Mouse (Mus musculus) stomach, embryonic 16.5 days (tissue): ENCODE results near the gene Spty2d1. TPM values are rescaled to one million over a fixed set of nuclear protein-coding genes. Genes with fewer than 3 reads are reported as not detected.
"Not testable (repeated sequence)": the region's sequence is repeated elsewhere in the genome, so short reads cannot be mapped to it uniquely, and the experiment has no call there.

Source experiments
- ATAC-seq: fragments of 200-750 bp; cut with Nextera tagmentation; 2 replicates; pipeline ENCODE4 v1.8.0; 2017; ENCODE audit warnings: moderate number of reproducible peaks, moderate TSS enrichment; ENCODE audit not compliant: insufficient read depth, low FRiP score
- H3K27ac ChIP-seq: fragments of 300-500 bp; sonication (generic); 2 replicates; pipeline ENCODE4 v1.5.1; 2014; ENCODE audit warnings: low read length
- H3K27me3 ChIP-seq: fragments of 300-500 bp; sonication (generic); 2 replicates; pipeline ENCODE4 v1.6.1; 2014; ENCODE audit warnings: low read length, control low read depth, mixed read lengths; ENCODE audit not compliant: control insufficient read depth, insufficient read depth
- H3K36me3 ChIP-seq: fragments of 300-500 bp; sonication (generic); 2 replicates; pipeline ENCODE4 v1.6.1; 2014; ENCODE audit warnings: low read length; ENCODE audit not compliant: control insufficient read depth, insufficient read depth
- H3K4me1 ChIP-seq: fragments of 300-500 bp; sonication (generic); 2 replicates; pipeline ENCODE4 v1.6.1; 2014; ENCODE audit warnings: low read length, control low read depth, mixed read lengths; ENCODE audit not compliant: control insufficient read depth, insufficient read depth
- H3K4me2 ChIP-seq: fragments of 300-500 bp; sonication (generic); 2 replicates; pipeline ENCODE4 v1.6.1; 2014; ENCODE audit warnings: low read depth, low read length, mixed read lengths
- H3K4me3 ChIP-seq: fragments of 300-500 bp; sonication (generic); replicated peaks from 2 replicates; pipeline ENCODE4 v1.5.1; 2014; ENCODE audit warnings: mild to moderate bottlenecking, low read length
- H3K9ac ChIP-seq: fragments of 300-500 bp; sonication (generic); 2 replicates; pipeline ENCODE4 v1.6.1; 2014; ENCODE audit warnings: low read length
- H3K9me3 ChIP-seq: fragments of 300-500 bp; sonication (generic); replicated peaks from 2 replicates; pipeline ENCODE4 v1.6.1; 2016; ENCODE audit warnings: low read length, control low read depth; ENCODE audit not compliant: control insufficient read depth
- WGBS: fragments of 180-500 bp; shearing (Covaris S2); extraction: QIAGEN DNeasy Blood & Tissue Kit; methylation state at CpG from one replicate; pipeline ENCODE4 v1.1.7; 2014; 5-methylcytosine and 5-hydroxymethylcytosine counted together
- polyA plus RNA-seq: library from polyadenylated mRNA; unstranded; fragments of >200 nt; fragmentation: Nextera tagmentation; extraction: Ambion mirVana; gene quantifications from 2 replicates; pipeline ENCODE4 v1.2.1, GENCODE M21; 2015

Spty2d1 gene
- polyA plus RNA-seq, 1 experiment from 2014 or later = 25.1 TPM

DNA sequence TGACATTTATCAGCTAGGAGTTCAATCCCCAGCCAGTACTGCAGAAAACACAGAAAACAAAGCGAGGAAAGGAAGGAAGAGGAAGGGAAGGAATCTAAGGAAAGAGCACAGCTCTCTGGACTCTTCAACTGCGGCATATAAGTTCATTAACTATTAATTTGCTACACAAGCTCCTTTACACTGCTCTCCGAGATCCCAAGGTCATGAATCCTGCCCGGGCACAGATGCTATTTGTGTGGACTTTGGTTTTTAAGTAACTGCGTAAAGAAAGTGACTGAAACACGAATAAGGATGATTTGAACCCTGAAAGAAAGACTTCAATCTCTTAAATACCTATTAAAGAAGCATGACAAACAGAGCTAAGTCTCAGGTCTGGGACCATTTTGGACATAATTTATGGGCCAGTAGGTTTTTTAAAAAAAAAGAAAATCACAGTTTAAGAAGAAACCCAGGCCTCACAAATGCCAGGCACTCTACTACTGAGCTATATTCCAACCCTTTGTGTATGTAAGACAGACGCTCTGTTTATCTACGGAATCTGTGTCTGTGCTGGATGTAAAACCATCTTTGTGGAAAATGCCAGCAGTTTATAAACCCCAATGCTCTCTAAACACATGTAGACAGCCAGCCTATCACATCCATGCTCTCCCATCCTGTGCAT is 8.1 kb downstream of the Spty2d1 start:
- Histone ChIP-seq H3K9me3 (no peaks in the 10 kb centered on the region), H3K27me3 (no peaks in the 10 kb centered on the region), H3K36me3 (peaks cover 21% of the 10 kb centered on the region), H3K9ac (peak overlapping the region; percentile 6; the same call in 1 of the 2 replicates), H3K4me1 (peaks cover 39% of the 10 kb centered on the region), H3K4me2 (0 out of 2 replicates have a peak overlapping the region, but pooled peaks have one; percentile 5), H3K27ac (peak overlapping the region; percentile 62), H3K4me3 (no peak overlapping the region)
- no peak; the same call in 1 of the 2 replicates for ATAC-seq
- WGBS = 53% methylated on average over 8 of the region's 8 CpGs

DNA sequence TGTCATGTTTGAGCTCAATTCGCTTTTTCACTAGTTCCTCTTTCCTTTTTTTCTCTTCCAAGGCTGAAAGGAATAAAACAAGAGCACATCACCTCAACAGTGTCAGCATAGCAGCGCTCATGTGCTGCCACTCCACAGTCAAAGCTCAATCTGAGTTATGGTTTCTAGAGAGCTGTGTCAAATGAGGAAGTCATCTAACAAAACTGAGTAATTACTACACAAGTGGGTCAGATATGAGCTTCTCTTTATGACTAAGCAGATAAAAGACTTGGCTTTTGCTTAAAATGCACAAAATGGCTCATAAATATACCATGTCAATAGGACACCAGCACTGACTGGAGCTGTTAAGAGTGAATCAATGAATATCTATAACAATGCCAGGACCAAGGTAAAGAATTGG is 9.3 kb downstream of the Spty2d1 start:
- no peaks in the 10 kb centered on the region for H3K9me3 ChIP-seq
- no peak overlapping the region for H3K27ac ChIP-seq
- H3K9ac ChIP-seq = no peak overlapping the region
- no peak for ATAC-seq
- peaks cover 25% of the 10 kb centered on the region for H3K36me3 ChIP-seq
- H3K4me1 ChIP-seq = peaks cover 36% of the 10 kb centered on the region
- 92% methylated on average over 2 of the region's 2 CpGs for WGBS
- no peak overlapping the region for H3K4me2 ChIP-seq
- no peaks in the 10 kb centered on the region for H3K27me3 ChIP-seq
- no peak overlapping the region for H3K4me3 ChIP-seq

DNA sequence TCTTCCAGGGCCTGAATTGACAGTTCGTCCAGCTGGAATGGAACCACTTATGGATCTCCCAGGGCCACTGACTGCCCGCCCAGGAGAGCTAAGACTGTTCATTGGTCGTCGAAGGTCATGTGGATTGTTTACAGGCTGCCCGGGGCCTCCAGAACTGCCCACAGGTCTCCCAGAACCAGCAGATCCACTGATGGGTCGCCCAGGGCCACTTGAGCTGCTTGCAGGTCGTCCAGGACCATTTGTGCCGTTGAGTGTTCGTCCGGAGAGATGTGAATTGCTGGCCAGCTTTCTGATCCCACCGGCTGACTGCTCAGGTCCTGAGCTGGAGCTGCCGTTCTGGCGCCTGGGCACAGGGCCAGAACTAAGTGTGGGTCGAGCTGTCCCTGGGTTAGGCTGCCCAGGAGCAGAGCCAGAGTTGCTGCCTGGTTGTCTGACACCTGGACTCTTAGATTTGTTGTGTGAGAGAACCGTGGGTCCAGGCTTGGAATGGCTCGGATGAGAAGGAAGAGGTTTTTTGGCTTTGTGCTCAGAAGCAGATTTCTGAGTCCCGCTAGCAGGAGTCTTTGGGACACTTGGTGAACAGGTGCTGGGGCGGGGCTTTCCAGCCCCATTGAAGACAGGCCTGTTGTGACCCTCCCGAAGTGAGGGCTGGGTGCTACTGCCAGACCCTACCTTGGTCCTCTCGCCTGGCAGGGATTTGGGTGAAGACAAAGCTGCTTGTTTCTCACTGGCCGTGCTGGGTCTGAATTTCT is 10.4 kb downstream of the Spty2d1 start:
- peaks cover 25% of the 10 kb centered on the region for H3K36me3 ChIP-seq
- 81% methylated on average over 21 of the region's 21 CpGs for WGBS
- ATAC-seq = no peak
- H3K27me3 ChIP-seq = no peaks in the 10 kb centered on the region
- H3K9me3 ChIP-seq = no peaks in the 10 kb centered on the region
- no peak overlapping the region for H3K4me2 ChIP-seq
- H3K9ac ChIP-seq = no peak overlapping the region
- no peak overlapping the region for H3K27ac ChIP-seq
- H3K4me3 ChIP-seq = no peak overlapping the region
- H3K4me1 ChIP-seq = peaks cover 27% of the 10 kb centered on the region

DNA sequence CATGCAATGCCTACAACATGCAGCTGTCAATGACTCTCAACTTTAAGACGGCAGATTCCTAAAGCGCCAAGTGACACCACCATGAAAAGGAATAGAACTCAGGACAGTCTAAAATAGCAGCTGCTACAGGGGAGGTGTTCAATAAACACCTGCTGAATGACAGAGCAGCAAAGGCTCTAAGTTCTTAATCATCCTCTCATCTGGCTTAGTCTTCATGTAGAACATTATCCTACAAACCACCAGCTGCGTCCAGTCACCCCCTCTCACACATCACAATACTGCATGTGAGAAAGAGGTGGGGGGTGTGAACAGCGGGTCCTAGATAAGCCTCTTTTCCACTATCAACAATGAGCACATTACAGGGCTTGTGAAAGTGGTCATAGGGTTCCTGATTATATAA is 11.2 kb downstream of the Spty2d1 start:
- Histone ChIP-seq H3K9me3 (no peaks in the 10 kb centered on the region), H3K4me3 (no peak overlapping the region), H3K27me3 (no peaks in the 10 kb centered on the region), H3K4me2 (no peak overlapping the region), H3K9ac (no peak overlapping the region), H3K27ac (no peak overlapping the region), H3K4me1 (peaks cover 19% of the 10 kb centered on the region), H3K36me3 (peaks cover 25% of the 10 kb centered on the region)
- WGBS = 86% methylated on average over 4 of the region's 4 CpGs
- no peak for ATAC-seq

DNA sequence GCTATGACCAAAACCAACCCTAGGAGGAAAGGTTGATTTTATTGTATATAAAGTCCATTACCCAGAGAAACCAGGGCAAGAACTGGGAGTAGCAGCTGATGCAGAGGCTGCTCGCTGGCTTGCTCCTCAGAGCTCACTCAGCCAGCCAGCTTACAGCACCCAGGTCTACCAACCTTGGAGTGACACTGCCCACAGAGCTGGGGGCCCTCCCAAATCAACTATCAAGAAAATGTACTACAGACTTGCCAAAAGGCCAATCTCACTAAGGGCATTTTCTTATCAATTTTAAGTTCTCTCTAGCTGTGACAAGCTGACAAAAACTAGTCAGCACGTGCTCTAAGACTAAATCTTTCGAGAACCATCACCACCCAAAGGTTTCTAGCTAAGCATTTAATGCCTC is 12.7 kb downstream of the Spty2d1 start:
- ATAC-seq = no peak
- Histone ChIP-seq H3K4me3 (no peak overlapping the region), H3K4me1 (peaks cover 7% of the 10 kb centered on the region), H3K4me2 (no peak overlapping the region), H3K36me3 (peaks cover 25% of the 10 kb centered on the region), H3K9me3 (no peaks in the 10 kb centered on the region), H3K27ac (no peak overlapping the region), H3K9ac (no peak overlapping the region), H3K27me3 (no peaks in the 10 kb centered on the region)
- WGBS = 88% methylated on average over 3 of the region's 3 CpGs

DNA sequence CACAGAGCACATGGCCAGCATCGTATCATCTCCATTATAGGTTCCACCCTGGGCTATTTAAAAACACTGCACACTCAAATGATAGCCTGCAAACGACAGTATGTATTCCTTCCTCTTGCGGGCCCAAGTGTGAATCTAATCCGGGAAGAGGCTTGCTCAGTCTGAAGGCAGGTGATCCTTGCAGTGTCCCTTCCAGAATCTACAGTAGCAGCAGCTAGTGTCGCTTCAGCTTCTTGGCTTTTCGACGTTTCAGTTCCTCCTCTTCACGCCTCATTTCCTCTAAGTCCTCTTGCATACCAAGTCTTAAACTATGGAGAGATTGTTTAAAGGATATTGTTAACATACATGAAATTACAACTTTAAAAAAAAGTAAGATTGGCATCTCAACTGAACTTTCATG is 15.1 kb downstream of the Spty2d1 start:
- no peak overlapping the region for H3K4me2 ChIP-seq
- H3K27me3 ChIP-seq = no peaks in the 10 kb centered on the region
- H3K27ac ChIP-seq = no peak overlapping the region
- ATAC-seq = no peak
- no peak overlapping the region for H3K9ac ChIP-seq
- WGBS = 89% methylated on average over 8 of the region's 8 CpGs
- H3K4me1 ChIP-seq = no peaks in the 10 kb centered on the region
- H3K36me3 ChIP-seq = peaks cover 19% of the 10 kb centered on the region
- H3K4me3 ChIP-seq = no peak overlapping the region
- no peaks in the 10 kb centered on the region for H3K9me3 ChIP-seq

DNA sequence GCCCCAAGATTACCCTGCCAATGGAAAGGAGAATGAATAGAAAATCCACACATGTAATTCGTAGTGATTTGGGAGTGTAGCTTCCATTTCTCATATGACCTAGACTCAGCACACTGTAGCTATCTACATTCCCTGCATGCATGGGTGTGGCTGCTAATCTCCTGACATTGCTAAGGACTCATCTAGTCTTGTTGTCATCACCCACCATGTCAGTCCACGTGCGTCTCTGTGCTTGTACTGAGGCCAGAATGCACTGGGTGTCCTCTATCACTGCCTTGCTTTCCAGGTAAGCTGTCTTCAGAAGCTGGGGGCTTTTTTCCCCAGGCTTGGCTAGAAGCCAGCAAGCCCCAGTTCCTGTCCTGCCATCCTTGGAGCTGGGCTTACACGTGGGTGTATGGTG is 18.8 kb downstream of the Spty2d1 start:
- H3K4me1 ChIP-seq = peaks cover 16% of the 10 kb centered on the region; the same call in 1 of the 2 replicates
- H3K9ac ChIP-seq, H3K27ac ChIP-seq, H3K27me3 ChIP-seq, H3K4me3 ChIP-seq, H3K9me3 ChIP-seq, ATAC-seq, H3K4me2 ChIP-seq, H3K36me3 ChIP-seq: not testable (repeated sequence)
- 71% methylated on average over 4 of the region's 4 CpGs for WGBS

DNA sequence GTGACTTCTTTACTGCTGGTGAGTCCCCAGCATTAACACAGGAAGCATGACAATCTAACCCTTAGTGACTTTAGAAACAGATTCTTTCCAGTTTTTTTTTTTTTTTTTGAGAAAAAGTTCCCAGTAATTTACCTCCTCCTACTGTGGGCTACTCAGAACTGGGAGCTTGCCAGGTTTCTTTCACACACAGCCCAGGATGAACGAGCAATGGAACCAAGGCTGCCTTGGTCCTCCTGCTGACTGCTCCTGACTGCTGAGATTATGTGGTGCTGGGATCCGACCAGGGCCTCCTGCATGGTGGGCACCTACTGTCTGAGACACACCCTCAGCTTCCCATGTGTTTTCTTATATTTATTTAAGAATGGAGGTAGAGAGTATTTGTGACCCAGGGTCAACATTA is 21.1 kb downstream of the Spty2d1 start:
- ATAC-seq = no peak; the same call in 1 of the 2 replicates
- Histone ChIP-seq H3K4me1 (peaks cover 16% of the 10 kb centered on the region; the same call in 1 of the 2 replicates), H3K27me3 (no peaks in the 10 kb centered on the region), H3K9me3 (no peaks in the 10 kb centered on the region), H3K4me2 (no peak overlapping the region), H3K27ac (peak overlapping the region; percentile 24; the same call in 1 of the 2 replicates), H3K36me3 (no peaks in the 10 kb centered on the region; the same call in none of the 2 replicates), H3K9ac (no peak overlapping the region), H3K4me3 (no peak overlapping the region)
- WGBS = 24% methylated on average over 2 of the region's 2 CpGs

DNA sequence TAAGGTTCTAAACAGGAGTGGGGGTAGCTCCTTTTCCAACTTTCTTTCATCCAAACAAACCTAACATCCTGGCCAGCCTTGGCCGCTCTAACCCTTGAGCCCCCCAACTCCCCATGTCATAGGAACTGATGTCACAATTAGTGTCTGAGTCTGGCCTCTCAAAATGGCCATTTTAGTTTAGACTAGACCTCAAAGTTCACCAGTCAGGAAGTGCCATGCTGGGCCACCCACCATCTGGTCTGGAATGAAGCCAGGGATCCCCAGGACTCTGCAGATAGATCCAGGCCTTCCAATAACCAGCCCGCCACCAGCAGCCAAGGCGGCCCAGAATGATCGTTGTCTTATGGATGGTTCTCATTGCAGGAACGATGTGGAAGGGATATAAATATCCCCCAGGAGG is 21.6 kb downstream of the Spty2d1 start:
- WGBS = 39% methylated on average over 5 of the region's 5 CpGs
- peak; percentile 33; the same call in 1 of the 2 replicates for ATAC-seq

More for the DNA sequence above, 21.6 kb downstream of the Spty2d1 start:
- peak overlapping the region; percentile 24; the same call in 1 of the 2 replicates for H3K27ac ChIP-seq
- no peak overlapping the region for H3K9ac ChIP-seq
- H3K36me3 ChIP-seq = no peaks in the 10 kb centered on the region; the same call in 1 of the 2 replicates
- H3K27me3 ChIP-seq = no peaks in the 10 kb centered on the region
- no peak overlapping the region for H3K4me2 ChIP-seq
- no peak overlapping the region for H3K4me3 ChIP-seq
- H3K9me3 ChIP-seq = no peaks in the 10 kb centered on the region
- peaks cover 16% of the 10 kb centered on the region; the same call in 1 of the 2 replicates for H3K4me1 ChIP-seq
